Mouse (Mus musculus) brain, embryonic 14.5 days (tissue): ENCODE measurements around the gene Tulp2.

ENCODE experiments used
- CTCF ChIP-seq: fragments of 200-500 bp; IDR thresholded peaks from 2 replicates; pipeline ENCODE4 v1.5.1; 2012; ENCODE audit warnings: inconsistent platforms, mild to moderate bottlenecking, moderate library complexity, borderline replicate concordance; ENCODE audit not compliant: insufficient read depth, insufficient read length; ENCODE audit errors: extremely low read depth
- POLR2A ChIP-seq: fragments of 200-500 bp; IDR thresholded peaks from 2 replicates; pipeline ENCODE4 v1.6.1; 2012; ENCODE audit warnings: mild to moderate bottlenecking, inconsistent platforms, borderline replicate concordance; ENCODE audit not compliant: poor library complexity, insufficient read depth, insufficient read length, severe bottlenecking; ENCODE audit errors: extremely low read depth

DNA sequence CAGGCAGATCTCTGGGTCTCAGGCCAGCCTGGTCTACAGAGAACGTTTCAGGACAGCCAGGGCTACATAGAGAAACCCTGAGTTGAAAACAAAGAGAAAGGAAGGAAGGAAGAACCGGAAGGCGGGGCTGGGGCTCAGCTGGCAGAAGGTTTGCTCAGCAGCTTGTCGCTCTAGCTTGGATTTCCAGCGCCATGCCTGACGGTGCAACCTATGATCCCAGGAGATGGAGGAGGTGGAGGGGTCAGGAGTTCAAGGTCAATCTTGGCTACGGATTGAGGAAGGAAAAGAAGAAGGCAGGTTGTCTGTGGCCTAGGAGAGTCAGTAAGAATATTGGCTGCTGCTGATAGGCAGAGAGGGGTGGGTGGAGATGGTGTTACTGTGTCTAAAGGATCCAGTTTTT, 78.6 kb downstream of the Tulp2 start:
- TF ChIP-seq POLR2A = no peak
- no peak for TF ChIP-seq CTCF
